ENCODE assay signal across 8 mouse cellular contexts in genomic region chr1:172204033-172204813, GRCm38 (mm10). TPM values are rescaled to one million over a fixed set of nuclear protein-coding genes. Genes with fewer than 3 reads are reported as not detected.
DNase-seq lines count a peak whose midpoint lies in the region; ATAC-seq and TF ChIP-seq lines count a peak whose summit lies in the region.

No protein-coding gene starts in this region.

- peak overlapping the region; percentile 65 for H3K4me3 ChIP-seq in megakaryocyte, embryonic 14.5 days (replicated peaks)
- H3K4me3 ChIP-seq in limb, embryonic 14.5 days (replicated peaks; ENCODE audit: low read length): 0 out of 2 replicates have a peak overlapping the region, but pooled peaks have one; percentile 8
- H3K4me3 ChIP-seq in stomach, postnatal 0 days (ENCODE audit: low read depth, low read length): no peak overlapping the region

- H3K27me3 ChIP-seq in megakaryocyte, embryonic 14.5 days (replicated peaks): no peaks in the 10 kb centered on the region
- H3K27me3 ChIP-seq in limb, embryonic 14.5 days (ENCODE audit: control insufficient read depth, insufficient read depth, low read length): no peaks in the 10 kb centered on the region
- no peaks in the 10 kb centered on the region for H3K27me3 ChIP-seq in stomach, postnatal 0 days (ENCODE audit: control insufficient read depth, insufficient read depth, low read length)

- peaks cover 73% of the 10 kb centered on the region for H3K4me1 ChIP-seq in megakaryocyte, embryonic 14.5 days
- H3K4me1 ChIP-seq in limb, embryonic 14.5 days (ENCODE audit: control insufficient read depth, insufficient read depth, low read length): peaks cover 52% of the 10 kb centered on the region
- peaks cover 24% of the 10 kb centered on the region for H3K4me1 ChIP-seq in stomach, postnatal 0 days (replicated peaks; ENCODE audit: control insufficient read depth, insufficient read depth)

- H3K9ac ChIP-seq in limb, embryonic 14.5 days (ENCODE audit: low read depth, low read length, severe bottlenecking): 0 out of 2 replicates have a peak overlapping the region, but pooled peaks have one; percentile 7
- H3K9ac ChIP-seq in stomach, postnatal 0 days (ENCODE audit: low read length): no peak overlapping the region

- peak overlapping the region; percentile 78 for H3K4me2 ChIP-seq in limb, embryonic 14.5 days (replicated peaks; ENCODE audit: low read depth, low read length, severe bottlenecking)
- no peak overlapping the region for H3K4me2 ChIP-seq in stomach, postnatal 0 days (replicated peaks; ENCODE audit: low read depth)

- peak; percentile 34 for DNase-seq in cerebellum, adult 11 months
- DNase-seq in limb, embryonic 14.5 days (ENCODE audit: low spot score): no peak
- DNase-seq in stomach, postnatal 0 days (ENCODE audit: low spot score): no peak
- DNase-seq in layer of hippocampus, postnatal 25 days (ENCODE audit: extremely low spot score in 1 of 2, low spot score in 1 of 2): no peak
- DNase-seq in thymus, postnatal 4 days: no peak

- H3K36me3 ChIP-seq in megakaryocyte, embryonic 14.5 days (replicated peaks; ENCODE audit: low read length): peaks cover 66% of the 10 kb centered on the region
- H3K36me3 ChIP-seq in limb, embryonic 14.5 days (ENCODE audit: control insufficient read depth, insufficient read depth, low read length): peaks cover 33% of the 10 kb centered on the region
- peaks cover 6% of the 10 kb centered on the region; the same call in 1 of the 2 replicates for H3K36me3 ChIP-seq in stomach, postnatal 0 days (ENCODE audit: control insufficient read depth, insufficient read depth, low read length)

- 22% methylated on average over 9 of the region's 9 CpGs for WGBS in limb, embryonic 14.5 days
- 29% methylated on average over 9 of the region's 9 CpGs for WGBS in stomach, postnatal 0 days

- no peak for TF ChIP-seq POLR2A in limb, embryonic 14.5 days (IDR thresholded peaks at IDR 0.05; ENCODE audit: borderline replicate concordance, extremely low read depth, insufficient read depth, insufficient read length)

- ATAC-seq in cerebellum, adult (ENCODE audit: insufficient number of reproducible peaks, low FRiP score, low TSS enrichment): no peak
- ATAC-seq in megakaryocyte, adult 5-6 weeks (ENCODE audit: poor library complexity, severe bottlenecking): no peak
- no peak for ATAC-seq in limb, embryonic 14.5 days (ENCODE audit: low FRiP score, low read depth)
- ATAC-seq in stomach, postnatal 0 days (ENCODE audit: low FRiP score, low TSS enrichment): no peak

- peak overlapping the region; percentile 75 for H3K27ac ChIP-seq in limb, embryonic 14.5 days (replicated peaks; ENCODE audit: low read depth, low read length)
- peak overlapping the region; percentile 76 for H3K27ac ChIP-seq in stomach, postnatal 0 days (replicated peaks)

- TF ChIP-seq CTCF in stomach, postnatal 0 days (IDR thresholded peaks at IDR 0.05; ENCODE audit: low read depth): no peak

- no peaks in the 10 kb centered on the region for H3K9me3 ChIP-seq in megakaryocyte, embryonic 14.5 days
- no peaks in the 10 kb centered on the region for H3K9me3 ChIP-seq in limb, embryonic 14.5 days (ENCODE audit: control insufficient read depth, low read length)
- H3K9me3 ChIP-seq in stomach, postnatal 0 days (ENCODE audit: control insufficient read depth, low read length): no peaks in the 10 kb centered on the region

- no peak for TF ChIP-seq EP300 in stomach, postnatal 0 days (optimal IDR thresholded peaks at IDR 0.05)

RNA-seq across cellular contexts. Expression of gene Pea15a, which starts 2.4 kb away (rescaled TPM):
- polyA plus RNA-seq in megakaryocyte, embryonic 14.5 days (2012; ENCODE audit: insufficient read depth, low replicate concordance): 6.9 and 11.9 TPM in 2 replicates
- total RNA-seq in megakaryocyte, adult 5-6 weeks (2015): 16.1 and 17.5 TPM in 2 replicates
- total RNA-seq in megakaryocyte, adult 5-6 weeks (2017): 13.6 and 18.5 TPM in 2 replicates
- 106 and 108 TPM in 2 replicates for polyA plus RNA-seq in limb, embryonic 14.5 days (2012; rRNA removed)
- 119 and 122 TPM in 2 replicates for polyA plus RNA-seq in limb, embryonic 14.5 days (2014; fragmentation: Nextera tagmentation; extraction: Ambion mirVana)
- polyA plus RNA-seq in stomach, postnatal 0 days (2015; fragmentation: Nextera tagmentation; extraction: Ambion mirVana): 79.4 and 81.6 TPM in 2 replicates
- 100 to 1,000 TPM; 395 to 445 TPM for total RNA-seq in layer of hippocampus, postnatal 25 days (2021)

RNA-seq across cellular contexts. Expression of gene Casq1, which starts 15.4 kb away (rescaled TPM):
- not detected in 2 replicates for polyA plus RNA-seq in megakaryocyte, embryonic 14.5 days (2012; ENCODE audit: insufficient read depth, low replicate concordance)
- not detected in 2 replicates for total RNA-seq in megakaryocyte, adult 5-6 weeks (2015)
- not detected in 2 replicates for total RNA-seq in megakaryocyte, adult 5-6 weeks (2017)
- polyA plus RNA-seq in limb, embryonic 14.5 days (2012; rRNA removed): 13.3 and 17.8 TPM in 2 replicates
- 11.3 and 14.9 TPM in 2 replicates for polyA plus RNA-seq in limb, embryonic 14.5 days (2014; fragmentation: Nextera tagmentation; extraction: Ambion mirVana)
- 9.8 and 9.9 TPM in 2 replicates for polyA plus RNA-seq in stomach, postnatal 0 days (2015; fragmentation: Nextera tagmentation; extraction: Ambion mirVana)
- total RNA-seq in layer of hippocampus, postnatal 25 days (2021): under 1 TPM; 0.49 to 0.52 TPM

RNA-seq across cellular contexts. Expression of gene Atp1a4, which starts 54.0 kb away (rescaled TPM):
- not detected in 2 replicates for polyA plus RNA-seq in megakaryocyte, embryonic 14.5 days (2012; ENCODE audit: insufficient read depth, low replicate concordance)
- not detected in 2 replicates for total RNA-seq in megakaryocyte, adult 5-6 weeks (2015)
- total RNA-seq in megakaryocyte, adult 5-6 weeks (2017): not detected in 2 replicates
- polyA plus RNA-seq in limb, embryonic 14.5 days (2012; rRNA removed): 0.03 TPM in 1 of 2 replicates, not detected in the other
- polyA plus RNA-seq in limb, embryonic 14.5 days (2014; fragmentation: Nextera tagmentation; extraction: Ambion mirVana): not detected in 2 replicates
- polyA plus RNA-seq in stomach, postnatal 0 days (2015; fragmentation: Nextera tagmentation; extraction: Ambion mirVana): not detected in 2 replicates
- not detected for total RNA-seq in layer of hippocampus, postnatal 25 days (2021)

RNA-seq across cellular contexts. Expression of gene Dcaf8, which starts 56.3 kb away (rescaled TPM):
- polyA plus RNA-seq in megakaryocyte, embryonic 14.5 days (2012; ENCODE audit: insufficient read depth, low replicate concordance): 15.0 and 34.6 TPM in 2 replicates
- total RNA-seq in megakaryocyte, adult 5-6 weeks (2015): 18.9 and 19.4 TPM in 2 replicates
- total RNA-seq in megakaryocyte, adult 5-6 weeks (2017): 63.9 and 71.6 TPM in 2 replicates
- polyA plus RNA-seq in limb, embryonic 14.5 days (2012; rRNA removed): 120 TPM in 2 replicates
- 121 and 131 TPM in 2 replicates for polyA plus RNA-seq in limb, embryonic 14.5 days (2014; fragmentation: Nextera tagmentation; extraction: Ambion mirVana)
- polyA plus RNA-seq in stomach, postnatal 0 days (2015; fragmentation: Nextera tagmentation; extraction: Ambion mirVana): 57.0 and 59.8 TPM in 2 replicates
- total RNA-seq in layer of hippocampus, postnatal 25 days (2021): 100 to 1,000 TPM; 107 to 115 TPM

RNA-seq across cellular contexts. Expression of gene Igsf8, which starts 57.2 kb away (rescaled TPM):
- polyA plus RNA-seq in megakaryocyte, embryonic 14.5 days (2012; ENCODE audit: insufficient read depth, low replicate concordance): 18.9 and 46.3 TPM in 2 replicates
- total RNA-seq in megakaryocyte, adult 5-6 weeks (2015): 29.6 and 40.0 TPM in 2 replicates
- 26.1 and 34.4 TPM in 2 replicates for total RNA-seq in megakaryocyte, adult 5-6 weeks (2017)
- 71.4 and 86.4 TPM in 2 replicates for polyA plus RNA-seq in limb, embryonic 14.5 days (2012; rRNA removed)
- polyA plus RNA-seq in limb, embryonic 14.5 days (2014; fragmentation: Nextera tagmentation; extraction: Ambion mirVana): 49.8 and 50.1 TPM in 2 replicates
- 19.1 and 19.5 TPM in 2 replicates for polyA plus RNA-seq in stomach, postnatal 0 days (2015; fragmentation: Nextera tagmentation; extraction: Ambion mirVana)
- total RNA-seq in layer of hippocampus, postnatal 25 days (2021): 100 to 1,000 TPM; 253 to 278 TPM
